Mouse (Mus musculus) retina, adult 2 months (tissue): ENCODE measurements around the gene Rgs6.

Experiments
- DNase-seq: peaks from one replicate; pipeline ENCODE4 v3.0.0-alpha.2; 2012; ENCODE audit warnings: low read depth, low spot score

Gene Rgs6

DNA sequence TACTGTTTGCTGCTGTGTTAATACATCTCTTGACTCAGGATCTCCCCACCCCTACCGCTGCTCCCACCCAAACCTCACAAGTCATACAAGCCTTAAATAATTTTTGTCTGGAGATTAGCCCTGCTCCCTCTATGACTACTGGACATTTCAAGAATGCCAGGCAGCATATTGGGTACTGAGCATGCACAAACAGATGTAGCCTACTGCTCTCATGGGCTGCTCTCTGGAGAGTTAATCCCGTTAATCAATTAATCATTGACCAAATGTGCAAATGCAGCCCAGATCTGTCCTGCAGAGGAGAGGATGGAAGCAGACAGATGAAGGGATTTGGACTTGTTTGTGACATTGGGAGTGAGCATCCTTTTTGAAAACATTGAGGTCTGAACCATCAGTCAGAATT lies at the start of gene Rgs6:
Gene Rgs6 (plus strand): TSS at position 276 of the 400 bp plus-strand sequence.
- DNase-seq = no peak

DNA sequence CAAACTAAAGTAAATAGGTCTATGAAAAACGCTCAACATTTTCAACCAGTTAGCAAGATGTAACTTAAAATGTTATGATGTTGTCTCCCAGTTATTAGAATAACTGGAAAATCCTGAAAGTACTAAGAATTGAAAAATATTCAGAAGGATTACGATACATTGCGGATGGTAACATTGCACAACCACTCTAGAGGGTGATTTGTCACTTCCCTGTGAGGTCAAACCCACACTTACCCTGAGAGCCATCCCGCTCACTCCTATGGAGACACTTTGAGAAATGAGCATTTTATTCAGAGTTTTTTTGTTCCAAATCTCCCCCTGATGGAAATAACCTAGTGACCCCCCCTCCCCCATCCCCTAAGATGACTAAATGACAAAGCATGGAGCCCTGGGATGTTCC lies 41.0 kb upstream of the Rgs6 start:
- DNase-seq = no peak

DNA sequence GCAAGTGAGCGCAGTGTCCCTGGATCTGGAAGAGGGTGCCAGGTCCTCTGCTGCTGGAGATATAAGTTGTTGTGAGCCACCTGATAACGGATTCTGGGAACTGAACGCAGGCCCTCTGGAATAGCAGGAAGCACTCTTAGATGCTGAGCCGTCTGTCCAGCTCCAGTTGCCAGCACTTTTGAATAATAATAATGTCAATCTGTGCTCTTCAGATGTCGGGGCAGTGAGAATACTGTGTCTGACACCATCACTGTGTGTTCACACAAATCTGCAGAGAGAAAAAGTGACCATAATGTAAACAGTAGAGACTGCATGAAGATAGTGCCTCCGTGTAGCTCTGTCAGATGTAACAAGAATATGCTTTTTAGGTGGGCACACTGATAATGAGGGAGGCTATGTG lies 38.9 kb upstream of the Rgs6 start:
- DNase-seq = no peak

DNA sequence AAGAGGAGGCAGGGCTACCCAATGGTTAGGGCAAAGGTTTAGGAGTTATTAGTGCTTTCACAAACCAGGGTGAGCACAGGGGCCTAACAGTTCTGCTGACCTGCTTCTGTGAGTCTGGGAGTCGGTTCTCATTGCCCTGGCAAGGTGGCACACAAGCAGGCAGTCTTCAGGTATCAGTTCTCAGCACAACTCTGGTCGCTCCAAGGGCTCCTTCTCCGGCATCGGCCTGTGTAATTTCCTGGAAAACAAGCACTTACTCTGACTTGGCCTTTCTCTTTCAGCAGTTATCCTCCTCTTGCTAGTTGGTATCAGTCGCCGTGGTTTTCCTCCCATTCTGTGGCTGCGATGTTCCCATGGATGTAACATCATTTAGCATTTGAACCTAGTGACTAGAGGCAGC lies 38.0 kb upstream of the Rgs6 start:
- DNase-seq = no peak

DNA sequence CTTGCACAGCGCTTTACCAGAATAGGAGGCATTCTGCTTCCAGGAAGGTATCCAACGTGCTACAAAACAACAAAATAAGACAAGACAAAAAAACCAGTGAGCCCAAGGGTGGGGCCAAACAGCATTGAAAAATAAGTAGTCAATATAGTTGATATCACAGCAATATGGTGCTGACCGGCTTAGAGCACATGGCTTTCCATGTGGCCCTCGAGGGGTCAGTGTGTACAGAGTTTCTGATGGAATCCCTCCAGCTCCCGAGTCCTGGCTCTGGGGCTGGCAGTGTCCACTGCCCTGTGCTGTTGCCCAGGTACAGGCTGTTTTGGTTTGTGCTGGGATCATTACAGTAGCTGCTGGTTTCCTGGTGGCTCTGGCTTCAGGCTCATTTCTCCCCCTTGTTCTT lies 35.7 kb upstream of the Rgs6 start:
- no peak for DNase-seq

DNA sequence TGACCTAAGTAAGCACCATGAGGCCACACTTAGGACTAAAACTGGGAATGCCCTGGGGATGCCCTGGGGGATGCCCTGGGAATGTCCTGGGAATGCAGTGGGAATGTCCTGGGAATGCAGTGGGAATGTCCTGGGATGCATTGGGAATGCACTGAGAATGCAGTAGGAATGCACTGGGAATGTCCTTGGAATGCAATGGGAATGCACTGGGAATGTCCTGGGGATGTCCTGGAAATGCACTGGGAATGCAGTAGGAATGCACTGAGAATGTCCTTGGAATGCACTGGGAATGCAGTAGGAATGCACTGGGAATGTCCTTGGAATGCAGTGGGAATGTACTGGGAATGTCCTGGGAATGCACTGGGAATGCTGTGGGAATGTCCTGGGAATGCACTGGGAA lies 25.2 kb upstream of the Rgs6 start:
- DNase-seq = no peak

DNA sequence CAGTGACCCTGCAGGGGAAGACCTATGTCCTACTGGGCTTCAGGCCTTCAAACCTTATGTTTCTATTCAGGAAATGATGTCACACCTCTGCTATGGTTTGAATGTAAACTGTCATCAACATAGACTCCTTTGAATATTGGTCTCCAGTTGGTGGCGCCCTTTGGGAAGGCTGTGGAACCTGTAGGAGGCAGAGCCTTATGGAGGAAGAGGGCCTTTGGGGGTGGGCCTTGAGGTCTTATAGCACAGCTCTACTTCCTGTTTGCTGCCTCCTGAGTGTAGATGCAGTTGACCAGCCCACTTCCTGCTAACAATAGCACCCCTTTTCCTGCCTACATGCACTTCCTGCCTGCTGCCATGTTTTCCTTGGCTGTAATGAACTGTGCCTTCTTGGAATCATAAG lies 19.7 kb upstream of the Rgs6 start:
- no peak for DNase-seq

DNA sequence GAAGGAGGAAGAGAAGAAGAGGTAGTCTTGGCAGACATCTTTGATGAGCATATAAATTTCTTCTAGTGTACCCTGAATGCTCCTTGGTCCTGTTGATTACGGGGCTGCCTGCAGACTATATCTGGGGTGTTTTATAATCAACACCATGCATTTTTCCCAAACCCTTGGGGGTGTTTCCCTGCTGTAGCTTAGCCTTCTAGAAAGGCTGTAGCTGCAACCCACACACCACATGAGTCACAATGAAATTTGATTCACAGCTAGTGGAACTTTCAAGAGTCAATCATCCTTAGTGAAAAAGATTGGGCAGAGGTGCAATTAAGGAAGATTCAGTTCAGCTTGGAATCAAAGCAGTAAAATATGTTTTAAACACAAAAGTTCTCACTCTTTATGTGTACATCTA lies 15.4 kb upstream of the Rgs6 start:
- no peak for DNase-seq

DNA sequence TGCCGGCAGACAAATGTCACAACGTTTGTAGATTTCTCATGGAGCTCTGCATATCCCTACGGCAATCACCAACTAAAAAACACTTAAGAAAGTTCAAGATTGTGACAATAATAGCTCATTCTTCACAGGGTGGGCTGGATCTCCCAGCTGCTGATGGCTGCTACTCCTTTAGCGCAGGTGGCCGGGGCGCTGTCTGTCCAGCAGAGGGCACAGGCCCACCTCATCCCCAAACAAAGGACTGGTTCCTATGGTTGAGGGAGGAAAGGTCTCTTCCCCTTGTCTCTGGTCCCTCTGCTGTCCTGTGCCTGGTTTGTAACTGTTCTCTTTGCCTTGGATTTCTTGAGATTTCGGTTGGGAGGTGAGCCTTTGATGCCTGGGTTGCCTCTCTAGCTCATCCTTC lies 1.5 kb upstream of the Rgs6 start:
- no peak for DNase-seq

DNA sequence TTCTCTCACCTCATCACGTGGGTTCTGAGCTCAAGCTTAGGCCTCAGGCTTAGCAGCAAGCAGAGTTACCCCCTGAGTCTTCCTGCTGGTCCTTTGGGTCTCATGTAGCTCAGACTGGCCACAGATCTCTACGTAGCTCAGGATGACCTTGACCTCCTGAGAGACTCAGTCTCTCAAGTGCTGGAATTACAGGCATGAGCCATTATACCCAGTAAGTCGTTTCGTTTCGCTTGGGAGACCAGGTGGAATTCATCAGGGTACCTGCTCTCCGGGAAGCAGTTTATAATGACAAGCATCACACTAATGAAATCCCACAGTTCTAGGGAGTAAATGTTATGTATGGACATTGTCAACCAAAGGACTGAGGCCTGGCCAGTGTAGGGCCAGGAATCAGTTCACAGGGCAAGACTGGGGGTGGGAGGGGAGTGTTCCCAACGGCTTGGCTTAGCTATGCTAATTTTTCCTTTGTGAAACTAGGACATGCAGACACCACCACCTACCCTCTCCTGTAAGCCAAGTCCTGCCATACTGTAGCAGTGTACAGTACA lies 670 bp upstream of the Rgs6 start:
- DNase-seq = no peak

DNA sequence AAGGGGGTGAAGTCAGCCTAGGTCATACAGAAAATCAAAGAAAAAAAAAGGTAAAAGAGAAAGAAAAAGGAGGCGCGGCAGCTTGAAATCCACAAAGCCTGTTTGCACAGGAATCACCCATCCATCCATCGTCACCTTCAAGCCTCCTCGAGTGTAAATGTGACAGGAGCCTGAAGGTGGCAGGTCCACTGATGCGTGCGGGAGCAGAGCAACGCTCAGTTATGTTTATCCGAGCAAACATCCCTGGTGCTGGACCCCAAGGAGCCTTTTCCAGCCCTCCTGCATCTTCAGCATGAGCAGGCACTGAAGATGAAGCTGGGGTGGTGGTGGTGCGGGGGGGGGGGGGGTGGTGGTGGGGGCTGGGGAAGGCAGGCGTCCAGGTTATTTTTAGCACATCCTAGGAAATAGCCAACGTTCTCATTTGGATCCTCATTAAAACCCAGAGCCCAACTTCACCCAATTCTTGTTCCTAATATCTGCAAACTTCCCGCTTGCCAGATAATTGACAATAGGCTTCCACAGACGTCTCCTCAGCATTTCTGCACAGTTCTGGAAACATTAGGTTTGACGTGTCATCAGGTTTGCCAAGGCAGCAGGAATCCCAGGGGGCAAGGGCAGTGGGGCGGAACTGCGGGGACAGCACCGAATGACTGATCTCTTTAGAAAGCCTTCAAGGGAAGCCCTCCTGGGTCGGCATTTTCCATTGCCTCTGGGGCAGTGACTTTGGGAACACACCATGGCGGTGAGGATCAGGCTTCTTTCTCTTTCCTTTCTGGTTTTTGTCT lies 946 bp downstream of the Rgs6 start:
- DNase-seq = no peak

DNA sequence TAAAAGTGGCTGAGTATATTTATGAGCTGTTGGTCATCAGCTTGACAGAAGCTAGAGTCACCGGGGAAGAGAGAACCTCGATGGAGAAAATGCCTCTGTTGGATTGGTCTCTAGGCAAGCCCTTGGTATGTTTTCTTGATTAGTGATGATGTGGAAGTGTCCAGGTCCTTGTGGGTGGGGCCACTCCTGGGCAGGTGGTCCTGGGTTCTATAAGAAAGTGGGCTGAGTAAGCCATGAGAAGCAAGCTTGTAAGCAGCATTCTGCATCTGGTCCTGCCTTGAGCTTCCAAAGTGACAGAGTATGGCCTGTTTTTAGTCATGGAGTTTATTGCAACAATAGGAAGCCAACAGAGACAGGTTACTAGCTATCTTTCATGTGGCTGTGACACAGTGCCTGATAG lies 10.9 kb downstream of the Rgs6 start:
- no peak for DNase-seq

DNA sequence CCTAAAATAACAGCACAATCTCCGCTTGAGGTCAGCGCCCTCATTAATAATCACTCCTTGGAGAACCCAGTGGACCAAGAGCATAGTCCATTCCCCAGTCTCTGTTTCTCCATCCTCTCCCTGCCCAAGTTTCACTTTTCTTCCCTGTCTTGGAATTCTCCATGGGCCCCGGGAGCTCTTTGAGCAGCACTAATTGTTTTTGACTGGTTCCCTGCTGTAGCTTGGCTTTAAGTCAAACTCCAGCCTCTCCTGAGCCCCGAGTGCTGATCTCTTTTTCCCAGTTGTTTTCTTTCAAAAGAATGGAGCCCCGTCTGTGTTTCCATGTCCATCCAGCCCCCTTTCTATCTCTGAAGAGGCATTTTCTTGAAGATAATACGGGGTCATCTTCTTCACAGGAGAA lies 12.3 kb downstream of the Rgs6 start:
- DNase-seq = no peak

DNA sequence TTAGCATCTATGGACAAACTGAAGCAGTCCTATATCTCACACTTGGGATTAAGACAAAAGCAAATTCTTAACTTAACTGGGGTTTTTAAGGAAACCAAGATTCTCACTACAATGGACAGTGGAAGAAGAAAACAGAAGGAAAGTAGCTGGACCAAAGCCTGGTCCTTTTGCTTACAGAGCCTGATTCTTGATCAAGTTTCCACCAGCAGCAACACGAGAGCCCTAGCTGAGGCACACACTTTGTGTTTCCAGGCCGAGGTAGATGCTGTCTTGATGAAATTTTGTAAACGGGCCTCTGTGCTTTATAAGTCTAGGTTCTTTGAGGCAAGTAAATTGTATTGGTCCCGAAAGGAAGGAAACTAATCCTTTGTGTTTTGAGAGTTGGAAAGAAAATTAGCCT lies 14.7 kb downstream of the Rgs6 start:
- no peak for DNase-seq

DNA sequence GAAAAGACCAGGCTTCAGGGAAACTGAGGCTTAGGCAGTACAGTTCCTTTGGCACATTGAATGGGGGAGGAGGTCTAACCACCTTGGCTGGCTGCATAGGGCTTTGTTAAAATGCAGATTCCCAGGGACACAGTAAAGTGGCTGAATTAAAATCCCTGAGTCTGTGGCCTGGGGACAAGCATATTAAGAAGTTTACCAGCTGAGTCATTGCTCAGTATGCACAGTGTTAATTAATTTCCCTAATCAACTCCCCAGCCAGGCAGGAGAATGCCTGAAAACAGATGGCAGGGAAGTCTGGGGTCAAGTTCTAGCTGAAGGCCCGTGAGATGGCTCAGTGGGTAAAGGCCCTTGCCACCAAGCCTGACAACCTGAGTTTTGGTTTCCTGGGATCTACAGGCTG lies 15.2 kb downstream of the Rgs6 start:
- DNase-seq = no peak

DNA sequence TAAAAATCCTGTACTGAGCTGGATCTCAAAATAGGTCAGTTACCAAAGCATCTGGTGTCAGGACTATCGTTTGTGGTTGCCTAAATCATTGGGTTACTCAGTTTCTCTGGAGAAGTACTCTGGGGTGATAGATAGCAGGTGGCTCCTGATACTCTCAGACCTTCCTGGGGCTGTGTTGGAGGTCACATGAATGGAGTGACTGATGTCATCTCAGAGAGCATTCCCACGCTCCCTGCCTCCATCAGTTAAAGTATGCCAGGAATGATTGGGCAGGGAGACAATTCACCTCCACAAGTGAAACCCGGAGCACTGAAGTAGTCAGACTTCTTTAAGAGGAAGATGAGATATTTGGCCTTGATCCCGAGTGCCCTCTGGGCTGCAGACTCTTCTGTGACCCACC lies 15.9 kb downstream of the Rgs6 start:
- DNase-seq = no peak

DNA sequence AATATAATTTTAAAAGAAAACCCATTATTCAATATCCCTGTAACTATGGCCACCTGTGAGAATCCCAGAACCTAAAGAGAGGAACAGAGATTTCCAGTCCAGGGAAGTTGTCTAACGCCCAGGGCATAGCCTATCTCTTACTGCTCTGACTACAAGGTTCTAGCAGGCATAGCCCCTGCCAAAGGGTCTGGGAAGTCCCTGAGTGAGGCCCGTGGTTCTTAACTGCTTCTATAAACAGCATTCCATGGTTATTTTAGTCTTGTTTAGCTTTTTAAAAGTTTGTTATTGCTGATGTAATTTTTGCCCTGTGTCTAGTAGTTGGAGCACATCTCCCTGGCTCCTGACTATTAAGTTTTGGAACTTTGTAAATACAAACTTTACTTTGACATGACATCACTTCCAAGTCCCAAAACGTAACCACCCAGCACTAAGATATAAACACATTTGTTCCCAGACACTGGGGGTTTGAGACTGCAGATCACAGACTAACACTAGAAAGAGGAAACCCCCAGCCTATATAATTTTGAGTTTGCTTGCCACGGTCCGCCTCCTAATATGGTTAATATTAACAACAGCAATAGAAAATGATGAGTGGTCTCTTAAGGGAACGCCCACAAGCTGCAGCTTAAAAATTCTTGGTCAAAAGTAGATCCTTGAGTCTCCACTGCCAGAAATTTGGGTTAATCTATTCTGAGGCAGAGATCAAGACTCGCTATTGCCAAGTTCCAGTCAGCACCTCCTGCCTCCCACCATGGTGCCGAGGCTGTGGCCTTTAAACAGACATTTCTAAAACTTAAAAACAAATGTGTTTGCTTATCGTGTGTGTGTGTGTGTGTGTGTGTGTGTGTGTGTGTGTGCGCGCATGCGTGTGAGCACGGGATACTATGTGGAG lies 24.9 kb downstream of the Rgs6 start:
- DNase-seq = no peak

DNA sequence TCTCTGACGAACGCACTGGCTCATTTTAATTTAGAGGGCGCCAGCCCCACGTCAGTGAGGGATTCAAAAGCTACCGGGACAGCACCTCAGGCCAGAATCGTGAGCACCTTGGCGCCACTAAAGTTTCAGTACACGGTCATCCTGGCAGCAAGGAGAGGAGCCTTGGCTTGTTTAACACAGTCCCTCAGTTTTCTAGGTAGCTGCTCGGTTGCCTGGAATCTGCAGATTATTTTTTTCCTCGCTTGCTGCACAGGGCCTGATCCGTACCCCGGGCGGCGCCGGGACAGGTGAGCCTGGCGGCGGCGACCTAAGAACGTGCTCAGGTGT lies 28.4 kb downstream of the Rgs6 start:
- no peak for DNase-seq

DNA sequence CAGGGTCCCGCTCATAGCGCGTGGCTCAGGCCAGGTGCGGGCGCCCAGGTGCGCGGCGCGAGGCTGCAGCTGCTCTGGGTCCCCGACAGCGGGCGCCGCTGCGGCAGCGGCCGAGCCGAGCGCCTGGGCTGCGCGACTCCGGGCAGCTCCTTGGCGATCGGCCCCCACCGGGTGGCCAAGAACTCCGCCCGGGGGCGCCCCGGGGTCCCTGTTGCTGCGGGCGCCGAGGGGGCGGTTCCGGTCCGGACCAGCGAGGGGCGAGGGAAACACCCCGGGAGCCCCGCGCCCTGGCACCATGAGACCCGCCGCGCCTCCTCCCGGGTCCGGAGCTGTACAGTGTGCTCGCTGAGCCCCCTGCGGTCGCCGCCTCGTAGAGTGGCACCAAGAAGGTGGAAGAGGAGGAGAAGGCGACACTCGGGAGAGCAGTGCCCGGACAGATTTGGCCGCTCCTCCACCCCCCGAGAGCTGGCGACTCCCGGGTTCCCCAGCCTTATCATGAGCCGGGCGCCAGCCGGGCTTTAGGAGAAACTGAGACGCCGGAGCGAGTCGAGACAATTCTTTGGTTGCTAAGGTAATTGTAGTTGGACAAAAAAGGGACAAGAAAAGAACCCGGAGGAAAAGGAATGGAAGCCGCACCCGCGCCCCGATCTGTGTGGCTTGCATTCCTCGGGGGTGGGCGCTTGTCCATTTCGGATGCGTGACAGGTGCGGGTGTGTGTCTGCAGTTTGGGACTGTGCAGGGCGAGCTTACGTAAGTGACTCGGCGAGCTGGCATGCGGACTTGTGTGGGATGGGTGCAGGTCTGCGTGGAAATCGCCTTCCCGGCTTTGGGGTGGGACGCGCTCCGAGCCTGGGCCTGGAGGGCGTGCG lies 29.0 kb downstream of the Rgs6 start:
- no peak for DNase-seq

DNA sequence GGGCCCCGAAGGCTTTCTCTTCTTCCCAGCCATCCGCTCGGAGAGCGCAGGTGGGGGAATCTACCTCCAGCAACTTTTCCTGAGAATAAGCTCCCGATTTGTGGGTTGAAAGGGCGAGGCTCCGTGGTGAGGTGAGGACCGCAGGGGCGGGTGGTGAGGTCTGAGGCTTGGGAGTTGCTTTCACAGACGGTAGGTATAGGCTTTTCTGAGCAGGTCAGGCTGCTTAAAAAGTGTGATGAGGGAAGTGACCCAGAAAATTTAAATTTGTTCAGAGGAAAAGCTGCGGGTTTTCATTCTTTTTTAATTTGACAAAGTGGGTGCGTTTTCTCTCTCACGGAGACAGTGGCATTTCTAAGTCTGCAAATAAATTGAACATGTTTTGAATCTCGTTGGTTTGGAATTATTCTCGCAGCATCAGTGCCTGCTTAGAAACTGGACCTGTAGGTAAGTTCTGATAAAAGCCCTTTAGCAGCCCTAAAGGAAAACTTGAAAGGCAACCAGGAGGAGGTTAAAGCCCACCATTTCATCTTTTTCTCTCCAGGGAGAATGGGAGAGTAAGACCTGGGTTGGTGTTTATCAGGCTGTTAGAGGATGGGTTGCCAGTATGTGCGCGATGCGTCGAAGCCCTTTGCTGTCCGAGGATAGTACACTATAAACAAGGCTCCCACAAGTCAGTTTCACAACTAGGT lies 29.7 kb downstream of the Rgs6 start:
- no peak for DNase-seq

DNA sequence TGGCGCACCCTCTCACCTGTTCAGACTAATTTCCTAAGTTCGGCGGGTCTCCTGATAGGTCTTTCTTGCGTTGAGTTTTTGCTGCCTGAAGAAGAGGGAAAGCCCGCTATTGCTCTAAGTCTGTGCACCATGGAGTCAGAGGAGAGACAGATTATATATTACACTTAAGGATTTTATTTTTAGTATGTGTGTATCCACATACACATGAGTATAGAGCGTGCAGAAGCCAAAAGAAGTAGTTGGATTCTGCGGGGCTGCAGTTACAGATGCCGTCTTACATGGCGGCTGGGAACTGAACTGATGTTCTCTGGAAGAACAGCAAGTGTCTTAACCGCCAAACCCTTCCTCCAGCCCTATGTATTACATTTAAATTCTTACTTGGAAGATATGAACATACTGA lies 52.3 kb downstream of the Rgs6 start:
- DNase-seq = no peak
